Mouse (Mus musculus) heart, adult 2 months (tissue): ENCODE data around the gene Rtn4r. TPM values are rescaled to one million over a fixed set of nuclear protein-coding genes. Genes with fewer than 3 reads are reported as not detected.

Source experiments
- DNase-seq, 2 experiments: peaks; one replicate each; pipeline ENCODE4 v3.0.0; 2021
- H3K27ac ChIP-seq: fragments of 200-600 bp; 2 replicates; pipeline ENCODE4 v1.8.1; 2022
- H3K27me3 ChIP-seq: fragments of 200-500 bp; 2 replicates; pipeline ENCODE4 v1.6.1; 2012; ENCODE audit warnings: mild to moderate bottlenecking, low read length, inconsistent platforms, mixed read lengths; ENCODE audit not compliant: control insufficient read depth, insufficient read depth
- H3K36me3 ChIP-seq: fragments of 200-500 bp; 2 replicates; pipeline ENCODE4 v1.6.1; 2012; ENCODE audit warnings: low read length, inconsistent platforms; ENCODE audit not compliant: control insufficient read depth, insufficient read depth
- H3K4me1 ChIP-seq: fragments of 200-500 bp; 2 replicates; pipeline ENCODE4 v1.6.1; 2011; ENCODE audit warnings: low read length; ENCODE audit not compliant: control insufficient read depth, insufficient read depth
- H3K4me3 ChIP-seq: fragments of 200-600 bp; 2 replicates; pipeline ENCODE4 v1.8.1; 2022
- H3K79me2 ChIP-seq: fragments of 200-500 bp; replicated peaks from 2 replicates; pipeline ENCODE4 v1.6.1; 2012; ENCODE audit warnings: mild to moderate bottlenecking, inconsistent platforms, low read length, moderate library complexity, mixed read lengths; ENCODE audit not compliant: control insufficient read depth, insufficient read depth
- H3K9ac ChIP-seq: fragments of 200-500 bp; 2 replicates; pipeline ENCODE4 v1.6.1; 2012; ENCODE audit warnings: low read depth, mild to moderate bottlenecking, control low read depth, inconsistent platforms, low read length, mixed read lengths
- CTCF ChIP-seq: fragments of 200-600 bp; IDR thresholded peaks from 2 replicates; pipeline ENCODE4 v1.8.1; 2022; ENCODE audit warnings: antibody characterized with exemption, mild to moderate bottlenecking, moderate library complexity
- EP300 ChIP-seq: fragments of 200-500 bp; IDR thresholded peaks from 2 replicates; pipeline ENCODE4 v1.6.1; 2011; ENCODE audit warnings: low read depth, low read length, control low read depth; ENCODE audit not compliant: insufficient read depth
- POLR2A ChIP-seq: fragments of 200-500 bp; IDR thresholded peaks from 2 replicates; pipeline ENCODE4 v1.6.1; 2011; ENCODE audit warnings: mild to moderate bottlenecking, low read depth, low read length, control low read depth; ENCODE audit not compliant: insufficient read depth
- WGBS: fragments of 180-500 bp; shearing (Covaris S2); methylation state at CpG from one replicate; pipeline ENCODE4 v1.1.7; 2018; 5-methylcytosine and 5-hydroxymethylcytosine counted together
- intact Hi-C: fragments of 180-260 bp; cut with DNase I; formaldehyde crosslinking; loops from one replicate; pipeline ENCODE4 v1.15.1; 2025
- polyA plus RNA-seq: library from polyadenylated mRNA; depleted of rRNA; stranded (reverse); fragments of >200 nt; gene quantifications from 2 replicates; pipeline ENCODE4 v1.2.3, GENCODE M21; 2012
- total RNA-seq, 2 experiments: library from RNA; stranded (reverse); gene quantifications; 2 replicates each; pipeline ENCODE4 v1.2.3; 2021

The Rtn4r gene
- total and polyA plus RNA-seq, 3 experiments, result 2.3 to 31.9 (median 9.8) TPM

DNA sequence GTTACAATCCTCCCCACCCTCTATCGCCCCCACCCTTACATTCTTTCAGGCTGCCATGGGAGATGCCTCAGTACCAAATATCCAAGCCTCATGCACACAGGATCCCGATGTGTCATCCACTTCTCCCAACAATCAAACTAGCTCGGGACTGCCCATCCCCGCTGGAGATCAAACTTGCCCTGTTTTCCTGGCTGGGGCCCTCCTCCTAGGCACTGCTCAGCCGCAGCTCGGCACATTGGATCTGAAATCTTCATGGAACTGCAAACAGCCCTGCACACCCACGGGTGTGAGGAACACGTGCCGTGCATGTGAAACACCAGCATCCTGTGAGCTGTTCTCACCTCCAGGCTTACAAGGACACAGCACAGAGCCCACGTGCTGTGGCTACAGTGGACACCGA is 46.3 kb downstream of the Rtn4r start:
- no peaks in the 10 kb centered on the region for H3K27me3 ChIP-seq
- no peaks in the 10 kb centered on the region for H3K4me1 ChIP-seq
- no peak overlapping the region for H3K27ac ChIP-seq
- intact Hi-C loops, result loop anchor here (2.0 kb wide), 2 partner anchors 37 to 121 kb away; partner anchors contain the start of gene Dgcr6
- no peaks in the 10 kb centered on the region for H3K36me3 ChIP-seq
- no peak for DNase-seq
- no peak overlapping the region for H3K9ac ChIP-seq
- no peaks in the 10 kb centered on the region for H3K79me2 ChIP-seq
- 70% methylated on average over 11 of the region's 11 CpGs for WGBS
- no peak for TF ChIP-seq EP300
- TF ChIP-seq POLR2A, result no peak
- TF ChIP-seq CTCF, result no peak
- no peak overlapping the region for H3K4me3 ChIP-seq

DNA sequence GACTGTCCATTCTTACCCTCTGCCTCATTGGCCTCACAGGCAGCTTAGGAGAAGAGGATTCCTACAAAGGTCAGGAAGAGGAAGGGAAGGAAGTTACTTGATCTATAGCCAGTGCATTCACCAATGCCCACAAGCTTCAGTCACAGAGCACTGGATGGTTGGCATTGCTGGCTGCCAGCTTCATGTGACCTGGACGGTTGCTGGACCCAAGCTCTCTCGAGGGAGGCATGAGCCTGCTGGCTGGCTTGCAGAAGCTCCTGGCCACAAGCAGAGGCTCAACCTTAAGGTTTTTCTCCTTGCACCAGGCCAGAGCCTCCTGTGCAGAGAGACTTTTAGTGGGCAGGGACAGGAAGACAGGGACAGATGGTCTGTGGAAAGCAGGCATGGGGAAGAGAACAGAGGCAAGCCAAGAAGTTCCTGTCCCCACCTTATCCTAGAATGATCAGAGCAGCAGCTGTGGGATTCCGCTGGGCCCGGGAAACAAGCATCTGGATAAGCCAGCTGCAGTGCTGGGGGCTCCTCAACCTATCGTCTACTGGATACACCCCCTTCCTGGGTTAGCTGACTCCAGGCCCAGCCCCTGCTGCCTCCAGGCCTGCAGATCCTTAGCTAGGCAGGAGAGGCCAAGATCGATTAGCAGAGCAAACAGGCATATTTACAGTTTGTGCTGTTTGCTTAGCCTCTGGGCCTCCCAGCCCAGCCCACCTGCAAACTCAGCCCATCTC is 48.5 kb downstream of the Rtn4r start:
- intact Hi-C loops, result no loop called here
- Histone ChIP-seq H3K9ac (no peak overlapping the region), H3K4me1 (no peaks in the 10 kb centered on the region), H3K27ac (no peak overlapping the region), H3K4me3 (no peak overlapping the region), H3K36me3 (no peaks in the 10 kb centered on the region), H3K79me2 (no peaks in the 10 kb centered on the region), H3K27me3 (no peaks in the 10 kb centered on the region)
- WGBS, result 28% methylated on average over 6 of the region's 6 CpGs
- TF ChIP-seq CTCF, result no peak
- no peak for TF ChIP-seq POLR2A
- TF ChIP-seq EP300, result no peak
- DNase-seq, result peak in 1 of 2 experiments; percentile 24

DNA sequence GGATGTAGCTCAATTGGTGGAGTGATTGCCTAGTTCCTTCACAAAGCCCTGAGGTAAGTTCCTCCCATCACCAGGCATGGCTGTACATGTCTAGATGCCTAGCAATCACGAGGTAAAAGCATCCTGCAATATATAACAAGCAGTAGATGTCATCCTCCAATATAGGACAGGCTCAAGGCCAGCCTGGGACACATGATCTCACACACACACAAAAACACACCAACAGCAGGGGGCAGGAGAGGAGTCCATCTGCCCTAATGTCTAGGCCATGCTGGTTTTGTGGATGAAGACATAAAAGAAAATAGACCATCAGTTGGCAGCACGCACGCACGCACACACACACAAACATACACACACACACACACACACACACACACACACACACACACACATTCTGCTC is 49.3 kb downstream of the Rtn4r start:
- Histone ChIP-seq H3K4me1 (no peaks in the 10 kb centered on the region), H3K27me3 (no peaks in the 10 kb centered on the region), H3K9ac (no peak overlapping the region), H3K4me3 (no peak overlapping the region), H3K27ac (no peak overlapping the region), H3K36me3 (no peaks in the 10 kb centered on the region), H3K79me2 (no peaks in the 10 kb centered on the region)
- WGBS, result 85% methylated on average over 4 of the region's 4 CpGs
- no peak for DNase-seq
- no peak for TF ChIP-seq POLR2A
- TF ChIP-seq EP300, result no peak
- TF ChIP-seq CTCF, result peak; percentile 10; the same call in 1 of the 2 replicates
- intact Hi-C loops, result no loop called here

DNA sequence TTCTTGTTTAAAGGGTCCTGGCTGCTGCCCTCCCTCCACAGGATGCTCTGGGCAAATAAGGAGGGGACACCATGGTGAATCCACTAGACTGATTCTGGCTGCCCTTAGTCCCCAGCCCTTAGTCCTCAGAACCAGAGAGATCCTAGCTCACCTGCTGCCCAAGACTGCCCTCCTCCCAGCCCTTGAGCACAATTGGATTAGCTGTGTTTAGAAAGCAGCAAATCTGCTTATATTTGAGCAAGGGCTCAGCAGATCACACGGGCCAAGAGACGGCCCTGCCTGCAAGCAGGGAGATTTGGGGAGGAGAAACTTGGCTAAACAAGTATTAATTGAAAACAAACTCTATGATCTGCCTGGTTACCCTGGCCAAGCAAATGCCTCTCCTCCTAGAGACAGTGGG is 52.1 kb downstream of the Rtn4r start:
- Histone ChIP-seq H3K4me1 (no peaks in the 10 kb centered on the region), H3K4me3 (no peak overlapping the region), H3K36me3 (no peaks in the 10 kb centered on the region), H3K27ac (no peak overlapping the region), H3K27me3 (no peaks in the 10 kb centered on the region), H3K9ac (no peak overlapping the region), H3K79me2 (no peaks in the 10 kb centered on the region)
- 63% methylated on average over 2 of the region's 2 CpGs for WGBS
- TF ChIP-seq CTCF, result no peak
- TF ChIP-seq EP300, result no peak
- no peak for TF ChIP-seq POLR2A
- no peak for DNase-seq
- intact Hi-C loops, result no loop called here

DNA sequence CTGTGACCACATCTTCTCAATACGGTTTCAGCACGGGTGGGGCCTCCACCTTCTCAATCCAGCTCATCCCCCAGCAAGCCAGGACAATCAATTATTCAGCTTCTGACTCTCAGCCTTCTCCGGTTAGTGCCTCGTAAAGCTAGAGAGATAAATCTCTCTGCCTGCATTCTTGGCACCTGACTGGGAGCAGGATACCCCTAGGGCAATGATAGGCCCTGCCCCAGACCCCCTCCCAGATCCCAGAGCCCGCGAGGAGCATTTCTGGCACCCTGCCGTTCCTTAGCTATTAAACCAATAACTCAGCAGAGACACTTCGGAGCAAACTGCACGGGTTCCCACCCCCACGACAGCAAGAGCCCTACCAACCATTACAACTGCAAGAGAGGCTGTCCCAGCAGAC is 54.0 kb downstream of the Rtn4r start:
- Histone ChIP-seq H3K36me3 (no peaks in the 10 kb centered on the region), H3K79me2 (no peaks in the 10 kb centered on the region), H3K27me3 (no peaks in the 10 kb centered on the region), H3K27ac (no peak overlapping the region), H3K4me1 (no peaks in the 10 kb centered on the region), H3K9ac (no peak overlapping the region), H3K4me3 (no peak overlapping the region)
- no peak for TF ChIP-seq EP300
- TF ChIP-seq POLR2A, result no peak
- TF ChIP-seq CTCF, result no peak
- DNase-seq, result no peak
- WGBS, result 57% methylated on average over 10 of the region's 10 CpGs
- intact Hi-C loops, result no loop called here

DNA sequence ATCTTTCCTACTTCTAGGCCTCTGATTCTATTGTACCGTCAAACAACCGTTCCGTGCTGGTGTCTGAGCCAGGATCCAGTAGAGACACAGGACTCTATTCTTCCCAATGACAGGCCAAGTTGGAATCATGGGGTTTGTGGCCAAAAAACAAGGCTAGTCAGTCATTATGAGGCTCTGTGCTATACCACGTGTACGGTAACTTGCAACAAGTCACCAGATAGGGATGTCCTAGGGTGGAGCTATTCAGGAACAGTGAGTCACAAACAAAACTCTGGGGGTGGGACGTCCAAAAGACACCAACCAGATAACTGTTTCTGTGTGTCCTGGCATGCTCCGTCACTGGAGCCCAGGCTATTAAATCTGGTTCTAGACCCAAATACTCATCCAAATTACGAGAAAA is 55.3 kb downstream of the Rtn4r start:
- intact Hi-C loops, result no loop called here
- DNase-seq, result no peak
- Histone ChIP-seq H3K9ac (no peak overlapping the region), H3K36me3 (no peaks in the 10 kb centered on the region), H3K27me3 (no peaks in the 10 kb centered on the region), H3K4me3 (no peak overlapping the region), H3K27ac (no peak overlapping the region), H3K79me2 (no peaks in the 10 kb centered on the region), H3K4me1 (no peaks in the 10 kb centered on the region)
- TF ChIP-seq CTCF (no peak), POLR2A (no peak)
- WGBS, result 63% methylated on average over 8 of the region's 8 CpGs
